Mouse (Mus musculus): Measurements from ENCODE around the gene Crybb1. TPM values are rescaled to one million over a fixed set of nuclear protein-coding genes. Genes with fewer than 3 reads are reported as not detected.

The Crybb1 gene
- polyA plus RNA-seq, 1 experiment from 2014 or later: 0.22 TPM

DNA sequence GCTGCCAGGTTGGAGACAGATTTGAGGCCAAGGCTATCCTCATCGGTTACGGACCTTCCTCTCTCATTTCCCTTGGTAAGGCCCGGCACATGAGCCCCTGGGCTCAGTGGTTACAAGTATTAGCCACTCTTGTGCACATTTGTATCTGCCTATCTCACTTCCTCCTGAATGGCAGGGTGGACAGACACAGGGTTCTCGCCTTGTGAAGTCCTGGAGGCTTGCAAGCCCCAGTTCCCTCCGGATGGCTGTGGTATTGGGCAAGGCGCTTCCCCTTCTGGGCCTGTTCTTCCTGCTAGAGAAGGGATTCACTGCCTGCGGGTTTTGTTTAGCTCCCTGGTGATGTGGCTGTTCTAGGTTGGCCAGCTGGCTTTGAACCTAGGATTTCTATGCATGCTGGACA, 24.5 kb downstream of the Crybb1 start:
- H3K4me2 ChIP-seq (replicated peaks; ENCODE audit: low read depth): no peak overlapping the region
- no peak overlapping the region for H3K27ac ChIP-seq (ENCODE audit: low read depth, low read length)
- H3K9me3 ChIP-seq (ENCODE audit: control insufficient read depth): no peaks in the 10 kb centered on the region
- ATAC-seq: no peak
- no peak for TF ChIP-seq CTCF (IDR thresholded peaks at IDR 0.05; ENCODE audit: low read depth)
- no peak overlapping the region for H3K4me3 ChIP-seq (ENCODE audit: low read depth, low read length)
- H3K27me3 ChIP-seq (replicated peaks; ENCODE audit: control insufficient read depth, insufficient read depth, low read length): no peaks in the 10 kb centered on the region
- WGBS: 91% methylated on average over 7 of the region's 7 CpGs
- H3K4me1 ChIP-seq (replicated peaks; ENCODE audit: control insufficient read depth, insufficient read depth, low read length): peaks cover 6% of the 10 kb centered on the region; the same call in 1 of the 2 replicates
- no peak overlapping the region for H3K9ac ChIP-seq (ENCODE audit: low read depth, low read length)
- no peaks in the 10 kb centered on the region for H3K36me3 ChIP-seq (ENCODE audit: control insufficient read depth, insufficient read depth)

DNA sequence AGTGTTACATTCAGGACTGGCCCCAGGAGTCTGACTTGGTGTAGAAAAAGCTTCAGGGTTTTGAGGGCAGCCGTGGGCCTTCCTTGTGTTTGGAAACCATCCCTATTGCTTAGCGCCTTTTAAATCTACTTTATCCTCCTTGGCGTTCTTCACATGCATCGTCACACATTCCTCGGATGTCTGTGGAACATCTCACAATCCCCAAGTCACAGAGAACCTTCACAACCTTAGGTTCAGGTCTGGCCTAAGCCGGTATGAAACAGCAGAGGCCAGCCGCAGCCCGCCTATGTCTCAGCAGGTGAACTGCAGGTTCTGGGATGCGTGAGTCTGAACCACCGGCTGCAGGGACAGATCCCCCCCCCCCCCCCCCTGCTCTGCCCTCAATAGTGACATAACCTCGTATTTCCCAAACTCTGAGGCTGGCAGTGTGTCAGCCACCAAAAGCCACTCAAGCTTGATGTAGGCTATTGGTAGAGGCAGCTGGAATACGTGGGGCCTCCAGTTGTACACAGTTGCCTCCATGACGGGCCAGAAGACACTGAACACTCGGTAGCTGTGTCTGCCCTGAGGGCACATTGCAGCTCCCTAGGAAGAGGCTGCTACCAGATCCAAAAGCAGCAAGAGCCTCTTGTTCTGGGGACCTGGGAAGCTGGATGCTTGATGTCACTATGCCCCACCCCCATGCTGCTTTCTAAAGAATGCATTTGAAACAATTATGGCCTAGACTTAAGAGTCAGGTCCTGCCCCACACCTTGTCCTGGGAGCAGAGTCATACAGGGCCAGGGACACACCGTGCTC, 25.4 kb downstream of the Crybb1 start:
- 61% methylated on average over 15 of the region's 15 CpGs for WGBS
- Histone ChIP-seq H3K27me3 (replicated peaks; ENCODE audit: control insufficient read depth, insufficient read depth, low read length) (no peaks in the 10 kb centered on the region), H3K9ac (ENCODE audit: low read depth, low read length) (no peak overlapping the region)

DNA sequence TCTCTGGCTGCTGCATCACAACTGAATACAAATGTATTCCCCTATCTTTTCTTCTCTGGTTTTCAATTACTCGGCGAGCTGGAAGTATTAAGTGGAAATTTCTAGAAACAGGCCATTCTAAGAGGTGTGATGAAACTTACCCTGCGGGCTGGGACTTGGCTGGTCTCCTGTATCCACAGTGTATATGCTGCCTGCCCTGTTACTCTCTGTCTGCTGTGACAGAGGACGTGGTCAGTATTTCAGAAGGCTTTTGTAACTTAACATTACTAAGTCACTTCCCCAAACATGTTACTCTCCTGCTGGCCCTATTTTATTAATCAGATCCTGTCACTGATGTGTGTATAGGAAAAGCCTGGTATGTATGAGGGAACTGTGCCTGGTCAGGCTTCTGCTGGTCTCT, 26.1 kb downstream of the Crybb1 start:
- Histone ChIP-seq H3K27me3 (replicated peaks; ENCODE audit: control insufficient read depth, insufficient read depth, low read length) (no peaks in the 10 kb centered on the region), H3K9me3 (ENCODE audit: control insufficient read depth) (no peaks in the 10 kb centered on the region), H3K9ac (ENCODE audit: low read depth, low read length) (no peak overlapping the region), H3K4me1 (replicated peaks; ENCODE audit: control insufficient read depth, insufficient read depth, low read length) (peaks cover 6% of the 10 kb centered on the region; the same call in 1 of the 2 replicates), H3K4me3 (ENCODE audit: low read depth, low read length) (no peak overlapping the region), H3K27ac (ENCODE audit: low read depth, low read length) (no peak overlapping the region), H3K4me2 (replicated peaks; ENCODE audit: low read depth) (no peak overlapping the region), H3K36me3 (ENCODE audit: control insufficient read depth, insufficient read depth) (no peaks in the 10 kb centered on the region)
- 78% methylated on average over 4 of the region's 4 CpGs for WGBS
- ATAC-seq: no peak
- no peak for TF ChIP-seq CTCF (IDR thresholded peaks at IDR 0.05; ENCODE audit: low read depth)

More for the DNA sequence above, 25.4 kb downstream of the Crybb1 start:
- Histone ChIP-seq H3K9me3 (ENCODE audit: control insufficient read depth) (no peaks in the 10 kb centered on the region), H3K27ac (ENCODE audit: low read depth, low read length) (no peak overlapping the region), H3K4me3 (ENCODE audit: low read depth, low read length) (no peak overlapping the region), H3K4me1 (replicated peaks; ENCODE audit: control insufficient read depth, insufficient read depth, low read length) (peaks cover 6% of the 10 kb centered on the region; the same call in 1 of the 2 replicates), H3K36me3 (ENCODE audit: control insufficient read depth, insufficient read depth) (no peaks in the 10 kb centered on the region), H3K4me2 (replicated peaks; ENCODE audit: low read depth) (no peak overlapping the region)
- no peak for ATAC-seq
- no peak for TF ChIP-seq CTCF (IDR thresholded peaks at IDR 0.05; ENCODE audit: low read depth)

DNA sequence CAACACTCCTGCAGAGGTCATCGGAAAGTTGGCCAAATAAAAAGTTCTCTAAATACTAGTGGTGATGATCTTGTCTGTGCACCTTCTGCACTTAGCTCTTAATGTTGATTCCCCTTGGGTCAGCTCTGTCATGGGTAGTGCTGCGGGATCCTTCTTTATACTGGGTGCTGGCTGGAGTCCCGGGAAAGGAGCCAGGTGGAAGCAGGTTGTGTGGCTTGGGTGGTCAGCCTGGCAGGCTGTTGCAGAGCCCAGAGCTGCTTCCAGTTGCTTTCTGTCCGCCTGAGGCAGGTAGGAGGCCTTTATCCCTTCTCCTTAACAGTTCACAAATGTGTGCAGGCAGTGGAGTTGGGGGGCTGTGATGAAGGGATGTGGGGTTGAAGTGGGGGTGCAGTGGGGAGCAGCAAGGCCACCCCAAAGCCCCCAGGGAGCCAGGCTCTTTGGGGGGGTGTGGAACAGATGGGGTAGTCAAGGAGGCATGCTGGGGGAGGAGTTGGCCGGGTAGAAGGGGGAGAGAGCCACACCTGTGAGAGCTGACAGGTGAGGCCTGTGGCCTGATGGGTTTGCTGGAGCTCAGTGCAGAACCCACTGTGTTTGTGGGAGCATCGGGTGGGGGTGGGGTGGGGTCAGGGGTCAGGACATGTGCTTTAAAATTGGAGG, 26.6 kb downstream of the Crybb1 start:
- H3K36me3 ChIP-seq (ENCODE audit: control insufficient read depth, insufficient read depth): no peaks in the 10 kb centered on the region
- peaks cover 6% of the 10 kb centered on the region; the same call in 1 of the 2 replicates for H3K4me1 ChIP-seq (replicated peaks; ENCODE audit: control insufficient read depth, insufficient read depth, low read length)
- H3K9me3 ChIP-seq (ENCODE audit: control insufficient read depth): no peaks in the 10 kb centered on the region
- no peak for ATAC-seq
- H3K27ac ChIP-seq (ENCODE audit: low read depth, low read length): 0 out of 2 replicates have a peak overlapping the region, but pooled peaks have one; percentile 4
- H3K4me3 ChIP-seq (ENCODE audit: low read depth, low read length): no peak overlapping the region
- 60% methylated on average over 6 of the region's 6 CpGs for WGBS
- H3K9ac ChIP-seq (ENCODE audit: low read depth, low read length): no peak overlapping the region
- no peaks in the 10 kb centered on the region for H3K27me3 ChIP-seq (replicated peaks; ENCODE audit: control insufficient read depth, insufficient read depth, low read length)
- no peak overlapping the region for H3K4me2 ChIP-seq (replicated peaks; ENCODE audit: low read depth)
- TF ChIP-seq CTCF (IDR thresholded peaks at IDR 0.05; ENCODE audit: low read depth): no peak

DNA sequence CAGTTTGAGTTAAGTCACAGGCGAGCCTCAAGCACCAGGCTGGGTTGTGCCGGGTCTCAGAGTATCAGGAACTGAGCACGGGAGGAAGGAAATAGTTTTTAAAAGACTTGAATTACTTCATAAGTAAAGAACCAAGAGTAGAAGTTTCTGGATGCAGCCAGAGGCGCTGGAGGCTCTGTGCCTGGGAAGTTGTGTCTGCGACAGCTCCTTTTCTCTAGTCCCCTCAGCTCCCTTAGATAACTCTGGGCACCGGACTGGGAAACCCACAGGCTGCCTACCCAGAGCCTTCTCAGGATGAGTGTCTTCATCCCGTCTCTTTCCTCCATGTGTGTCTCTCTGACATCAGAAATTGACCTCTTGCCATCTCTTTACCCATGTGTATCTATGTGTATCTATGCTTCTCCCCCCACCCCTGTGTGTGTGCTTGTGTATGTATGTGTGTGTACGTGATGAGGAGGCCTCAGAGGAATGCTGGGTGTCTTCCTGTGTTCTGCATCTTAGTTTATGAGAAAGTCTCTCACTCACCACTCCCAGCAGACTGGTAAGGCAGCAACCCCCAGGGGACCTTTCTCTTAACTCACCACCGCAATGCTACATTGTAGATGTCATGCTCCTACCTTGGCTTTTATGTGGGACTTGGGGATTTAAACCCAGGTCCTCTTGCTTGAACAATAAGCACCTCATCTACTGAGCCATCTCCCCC, 27.3 kb downstream of the Crybb1 start:
- Histone ChIP-seq H3K27ac (ENCODE audit: low read depth, low read length) (0 out of 2 replicates have a peak overlapping the region, but pooled peaks have one; percentile 4), H3K9ac (ENCODE audit: low read depth, low read length) (no peak overlapping the region), H3K9me3 (ENCODE audit: control insufficient read depth) (no peaks in the 10 kb centered on the region), H3K36me3 (ENCODE audit: control insufficient read depth, insufficient read depth) (no peaks in the 10 kb centered on the region), H3K4me3 (ENCODE audit: low read depth, low read length) (no peak overlapping the region), H3K4me2 (replicated peaks; ENCODE audit: low read depth) (no peak overlapping the region), H3K4me1 (replicated peaks; ENCODE audit: control insufficient read depth, insufficient read depth, low read length) (peaks cover under 1% of the 10 kb centered on the region; the same call in 1 of the 2 replicates), H3K27me3 (replicated peaks; ENCODE audit: control insufficient read depth, insufficient read depth, low read length) (no peaks in the 10 kb centered on the region)
- no peak for ATAC-seq
- no peak for TF ChIP-seq CTCF (IDR thresholded peaks at IDR 0.05; ENCODE audit: low read depth)
- WGBS: 64% methylated on average over 9 of the region's 9 CpGs
